Mouse (Mus musculus): ENCODE results near the gene Hnrnpab. TPM values are rescaled to one million over a fixed set of nuclear protein-coding genes. Genes with fewer than 3 reads are reported as not detected.
A peak's percentile ranks its signal among the peaks of the same experiment; 100 is the strongest.

The Hnrnpab gene
- polyA plus RNA-seq, 1 experiment: 597 TPM

DNA sequence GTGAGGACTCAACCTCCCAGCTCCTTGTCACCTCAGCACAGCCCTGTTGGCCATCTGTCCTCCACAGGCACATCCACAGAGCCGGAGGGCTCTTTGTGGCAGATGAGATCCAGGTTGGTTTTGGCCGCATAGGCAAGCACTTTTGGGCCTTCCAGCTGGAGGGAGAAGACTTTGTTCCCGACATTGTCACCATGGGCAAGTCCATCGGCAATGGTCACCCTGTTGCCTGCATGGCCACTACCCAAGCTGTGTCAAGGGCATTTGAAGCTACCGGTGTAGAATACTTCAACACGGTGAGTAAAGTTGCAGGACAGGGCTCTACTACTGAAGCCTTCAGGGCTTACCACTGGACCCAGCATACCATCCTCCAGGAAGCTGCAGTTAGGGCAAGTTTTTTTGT, 12.8 kb downstream of the Hnrnpab start:
- DNase-seq (ENCODE audit: low read depth): no peak
- TF ChIP-seq CTCF (IDR thresholded peaks at IDR 0.05; ENCODE audit: borderline replicate concordance, extremely low read depth, insufficient read depth, insufficient read length) (no peak), POLR2A (IDR thresholded peaks at IDR 0.05; ENCODE audit: borderline replicate concordance, extremely low read depth, insufficient read depth, insufficient read length, poor library complexity, severe bottlenecking) (no peak)

DNA sequence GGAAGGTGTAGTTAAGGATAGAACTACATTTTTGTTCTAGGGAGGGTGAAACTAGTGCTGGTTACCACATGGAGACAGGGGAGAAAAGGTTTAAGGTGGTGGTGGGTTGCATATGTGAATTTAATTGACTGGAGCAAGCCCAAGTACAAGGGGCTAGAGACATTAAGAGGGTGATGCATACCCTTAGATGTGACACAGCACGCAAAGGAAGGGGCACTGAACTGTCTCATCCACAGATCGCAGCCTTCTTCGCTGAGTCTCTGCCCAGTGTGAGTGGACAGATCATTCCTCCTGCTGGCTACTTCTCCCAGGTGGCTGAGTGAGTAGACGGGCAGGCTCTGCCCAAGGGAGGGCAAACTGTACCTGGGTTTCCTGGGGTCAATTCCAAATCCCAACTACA, 13.3 kb downstream of the Hnrnpab start:
- DNase-seq (ENCODE audit: low read depth): no peak
- TF ChIP-seq CTCF (IDR thresholded peaks at IDR 0.05; ENCODE audit: borderline replicate concordance, extremely low read depth, insufficient read depth, insufficient read length) (no peak), POLR2A (IDR thresholded peaks at IDR 0.05; ENCODE audit: borderline replicate concordance, extremely low read depth, insufficient read depth, insufficient read length, poor library complexity, severe bottlenecking) (no peak)

DNA sequence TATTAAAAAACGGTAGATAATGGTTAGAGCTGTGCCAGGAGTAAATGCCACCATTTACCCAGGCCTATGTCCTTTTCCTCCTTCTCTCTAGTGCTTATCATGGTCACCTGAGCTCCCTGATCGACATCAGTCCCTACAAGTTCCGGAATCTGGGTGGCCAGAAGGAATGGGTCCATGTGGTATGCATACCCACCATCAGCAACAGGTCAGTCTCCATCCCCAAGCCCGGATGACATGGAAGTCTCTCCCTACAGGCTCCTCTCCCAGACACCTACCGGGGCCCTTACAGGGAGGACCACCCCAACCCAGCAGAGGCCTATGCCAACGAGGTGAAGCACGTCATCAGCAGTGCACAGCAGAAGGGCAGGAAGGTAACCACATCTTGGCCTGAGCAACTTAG, 14.7 kb downstream of the Hnrnpab start:
- DNase-seq (ENCODE audit: low read depth): no peak
- no peak for TF ChIP-seq POLR2A (IDR thresholded peaks at IDR 0.05; ENCODE audit: borderline replicate concordance, extremely low read depth, insufficient read depth, insufficient read length, poor library complexity, severe bottlenecking)
- TF ChIP-seq CTCF (IDR thresholded peaks at IDR 0.05; ENCODE audit: borderline replicate concordance, extremely low read depth, insufficient read depth, insufficient read length): no peak

DNA sequence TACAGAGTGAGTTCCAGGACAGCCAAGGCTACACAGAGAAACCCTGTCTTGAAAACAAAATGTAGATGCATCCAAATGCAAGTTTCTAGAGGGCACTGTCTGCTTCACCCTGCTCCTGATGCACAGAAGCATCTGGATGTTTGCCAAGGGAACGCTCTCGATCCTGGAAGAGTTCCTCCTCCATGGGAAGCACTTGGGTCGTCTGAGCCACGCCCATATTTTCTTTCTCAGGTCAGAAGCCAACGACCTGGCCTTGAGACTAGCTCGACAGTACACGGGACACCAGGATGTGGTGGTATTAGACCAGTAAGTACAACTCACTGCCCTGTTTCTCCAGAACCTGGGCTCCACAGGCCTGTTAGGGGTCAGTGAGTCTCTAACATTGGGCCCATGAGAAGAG, 15.5 kb downstream of the Hnrnpab start:
- DNase-seq (ENCODE audit: low read depth): no peak
- no peak for TF ChIP-seq CTCF (IDR thresholded peaks at IDR 0.05; ENCODE audit: borderline replicate concordance, extremely low read depth, insufficient read depth, insufficient read length)
- TF ChIP-seq POLR2A (IDR thresholded peaks at IDR 0.05; ENCODE audit: borderline replicate concordance, extremely low read depth, insufficient read depth, insufficient read length, poor library complexity, severe bottlenecking): no peak

DNA sequence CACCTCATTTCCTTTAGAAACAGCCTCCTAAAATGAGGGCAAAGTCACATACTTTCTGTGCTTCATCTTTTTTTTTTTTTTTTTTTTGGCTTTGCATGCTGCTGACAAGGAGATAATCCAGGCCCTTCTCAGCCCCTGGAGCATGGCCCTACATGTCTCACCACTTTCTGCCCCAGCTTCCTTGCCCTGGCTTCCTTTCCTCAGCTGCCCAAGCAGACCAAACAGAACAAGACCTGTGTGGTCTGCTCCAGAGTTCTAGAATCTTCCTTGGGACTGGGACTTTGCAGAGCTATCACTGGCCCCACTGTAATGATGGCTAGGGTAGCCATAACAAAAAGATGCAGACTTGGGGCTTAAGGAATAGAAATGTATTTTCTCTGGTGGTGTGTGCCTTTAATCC, 16.6 kb downstream of the Hnrnpab start:
- DNase-seq (ENCODE audit: low read depth): no peak
- TF ChIP-seq CTCF (IDR thresholded peaks at IDR 0.05; ENCODE audit: borderline replicate concordance, extremely low read depth, insufficient read depth, insufficient read length): no peak
- TF ChIP-seq POLR2A (IDR thresholded peaks at IDR 0.05; ENCODE audit: borderline replicate concordance, extremely low read depth, insufficient read depth, insufficient read length, poor library complexity, severe bottlenecking): no peak

DNA sequence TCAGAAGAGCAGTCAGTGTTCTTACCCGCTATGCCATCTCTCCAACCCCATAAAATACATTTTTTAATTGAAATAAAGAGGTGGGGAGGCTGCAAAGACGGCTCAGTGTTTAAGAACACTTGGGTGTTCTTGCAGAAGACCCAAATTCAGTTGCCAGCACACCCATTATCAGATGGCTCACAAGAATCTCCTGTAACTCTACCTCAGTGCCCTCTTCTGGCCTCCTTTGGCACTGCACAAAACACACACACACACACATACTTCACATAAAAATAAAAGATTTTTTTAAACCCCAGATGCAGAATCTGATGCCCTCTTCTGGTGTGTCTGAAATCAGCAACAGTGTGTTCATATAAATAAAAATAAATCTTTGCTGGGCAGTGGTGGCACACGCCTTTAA, 17.8 kb downstream of the Hnrnpab start:
- no peak for DNase-seq (ENCODE audit: low read depth)
- TF ChIP-seq CTCF (IDR thresholded peaks at IDR 0.05; ENCODE audit: borderline replicate concordance, extremely low read depth, insufficient read depth, insufficient read length) (peak; percentile 18; the same call in 1 of the 2 replicates), POLR2A (IDR thresholded peaks at IDR 0.05; ENCODE audit: borderline replicate concordance, extremely low read depth, insufficient read depth, insufficient read length, poor library complexity, severe bottlenecking) (no peak)

DNA sequence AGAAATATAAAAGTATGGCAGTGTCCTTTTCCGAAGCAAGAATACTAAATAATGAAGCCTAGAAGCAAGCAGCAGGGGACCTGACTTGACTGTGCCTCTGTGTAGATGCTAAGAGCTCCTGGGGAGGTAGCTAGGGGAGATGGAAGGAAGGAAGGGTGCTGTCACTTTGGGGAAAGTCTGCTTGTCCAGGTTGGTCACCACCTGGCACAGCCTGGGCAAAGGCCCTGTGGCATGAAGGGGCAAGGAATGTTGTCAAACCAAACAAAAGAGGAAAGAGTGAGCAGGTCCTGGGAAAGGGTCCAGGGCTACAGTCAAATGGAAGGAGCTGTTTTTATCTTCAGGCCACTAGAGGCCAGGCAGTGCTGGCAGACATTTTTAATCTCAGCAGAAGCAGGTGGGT, 19.6 kb downstream of the Hnrnpab start:
- TF ChIP-seq CTCF (IDR thresholded peaks at IDR 0.05; ENCODE audit: borderline replicate concordance, extremely low read depth, insufficient read depth, insufficient read length) (no peak), POLR2A (IDR thresholded peaks at IDR 0.05; ENCODE audit: borderline replicate concordance, extremely low read depth, insufficient read depth, insufficient read length, poor library complexity, severe bottlenecking) (no peak)

DNA sequence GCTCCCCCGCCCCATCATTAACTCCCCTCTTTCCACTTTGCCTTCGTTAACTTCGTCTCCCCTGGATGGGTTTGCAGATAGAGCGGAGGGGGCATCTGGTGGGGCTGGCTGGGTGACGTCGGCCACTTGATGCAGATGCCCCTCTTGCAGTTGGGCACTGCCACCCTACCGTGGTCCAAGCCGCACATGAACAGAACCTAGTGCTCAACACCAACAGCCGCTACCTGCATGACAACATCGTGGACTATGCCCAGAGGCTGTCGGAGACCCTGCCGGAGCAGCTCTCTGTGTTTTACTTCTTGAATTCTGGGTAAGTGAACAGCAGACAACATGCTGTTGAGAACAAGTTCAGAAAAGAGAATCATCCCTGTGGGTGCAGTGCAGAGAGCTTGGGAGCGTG, 20.2 kb downstream of the Hnrnpab start:
- no peak for DNase-seq (ENCODE audit: low read depth)
- TF ChIP-seq CTCF (IDR thresholded peaks at IDR 0.05; ENCODE audit: borderline replicate concordance, extremely low read depth, insufficient read depth, insufficient read length) (no peak), POLR2A (IDR thresholded peaks at IDR 0.05; ENCODE audit: borderline replicate concordance, extremely low read depth, insufficient read depth, insufficient read length, poor library complexity, severe bottlenecking) (no peak)

More for the DNA sequence above, 19.6 kb downstream of the Hnrnpab start:
- DNase-seq (ENCODE audit: low read depth): no peak

DNA sequence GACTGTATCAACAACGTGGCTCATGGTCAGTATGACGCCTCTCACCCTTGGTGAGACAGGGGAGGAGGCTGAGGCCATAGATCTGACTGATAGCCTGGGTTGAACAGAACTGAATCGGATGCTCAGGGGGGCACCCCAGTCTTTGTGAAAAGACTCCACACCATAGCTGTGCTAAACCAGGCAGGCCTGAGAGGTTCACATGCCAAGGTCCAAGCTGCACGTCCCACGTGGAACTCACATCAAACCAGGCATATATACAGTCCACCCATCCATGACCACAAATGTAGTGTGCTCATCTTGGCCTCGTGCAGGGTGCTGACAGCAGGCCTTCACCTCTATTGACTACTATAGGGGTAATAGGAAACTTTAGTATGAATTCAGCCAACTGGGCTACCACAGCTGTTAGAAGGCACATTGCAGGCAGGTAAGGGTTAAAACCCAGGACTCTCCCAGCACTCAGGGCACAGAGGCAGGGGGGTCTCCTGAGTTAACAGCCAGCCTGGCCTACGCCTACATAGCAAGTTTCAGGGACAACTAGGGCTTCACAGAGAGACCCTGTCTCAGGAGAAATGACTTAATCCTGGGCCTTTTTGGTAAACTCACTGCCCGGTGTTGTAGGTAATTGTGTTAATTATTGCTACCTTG, 20.9 kb downstream of the Hnrnpab start:
- TF ChIP-seq CTCF (IDR thresholded peaks at IDR 0.05; ENCODE audit: borderline replicate concordance, extremely low read depth, insufficient read depth, insufficient read length): no peak
- TF ChIP-seq POLR2A (IDR thresholded peaks at IDR 0.05; ENCODE audit: borderline replicate concordance, extremely low read depth, insufficient read depth, insufficient read length, poor library complexity, severe bottlenecking): no peak
- DNase-seq (ENCODE audit: low read depth): no peak

DNA sequence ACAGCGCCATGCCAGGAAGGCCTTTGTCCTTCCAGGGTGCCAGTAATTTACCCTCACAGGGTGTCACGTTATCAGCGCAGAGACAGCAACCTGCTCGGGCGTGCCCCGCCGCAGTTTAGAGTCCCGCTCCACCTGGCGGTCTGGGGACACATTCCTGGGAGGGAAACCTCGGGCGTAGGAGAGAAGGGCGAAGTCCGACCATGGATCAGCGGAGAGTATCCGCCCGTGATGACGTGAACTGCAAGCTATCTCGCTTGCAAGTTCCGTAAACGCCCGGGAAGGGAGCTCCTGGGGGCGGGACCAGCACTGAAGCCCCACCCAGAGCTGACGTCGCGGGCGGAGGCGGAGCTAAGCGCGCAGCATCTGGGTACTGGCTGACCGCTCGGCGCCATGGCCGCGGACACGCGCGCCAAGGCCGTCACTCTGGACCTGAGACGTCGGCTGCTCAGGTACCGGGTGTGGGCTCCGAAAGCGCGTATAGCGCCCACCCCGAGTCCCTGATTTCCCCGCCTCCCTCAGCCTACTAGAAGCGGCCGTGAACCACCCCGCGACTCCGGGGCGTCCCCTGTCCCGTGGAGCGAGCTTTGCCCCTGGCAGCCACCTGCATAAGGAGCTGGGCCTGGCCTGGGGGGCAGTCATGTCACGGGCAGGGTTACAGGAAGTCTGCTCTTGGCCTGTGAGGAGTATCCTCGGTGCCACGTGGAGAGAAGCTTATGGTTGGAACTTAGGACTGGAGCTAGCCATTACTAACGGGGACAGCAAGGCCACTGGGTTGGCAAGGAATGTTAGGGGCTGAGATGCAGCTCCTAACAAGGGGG, 22.0 kb downstream of the Hnrnpab start, which contains the start of gene Phykpl:
Phykpl (plus strand) TSS at position 327 of the 818 bp plus-strand sequence.
- peak; percentile 99 for DNase-seq (ENCODE audit: low read depth)

DNA sequence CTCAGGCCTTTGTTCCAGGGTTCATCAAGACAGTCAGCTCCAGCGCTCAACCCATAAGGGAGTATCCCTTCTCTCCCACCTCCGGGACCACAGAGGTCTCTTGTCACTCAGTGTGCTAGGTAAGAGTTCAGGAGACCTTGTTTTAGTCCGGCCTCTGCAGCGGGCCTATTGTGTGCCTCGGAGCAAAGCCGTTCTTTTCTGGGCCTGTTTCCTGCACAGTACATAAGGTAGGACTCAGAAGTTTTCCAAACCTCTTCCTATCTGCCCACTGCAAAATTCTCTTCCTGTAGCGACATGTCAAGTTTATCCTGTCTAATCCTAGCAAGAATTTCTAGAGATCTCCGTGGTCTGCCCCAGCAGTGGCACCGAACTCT, 22.6 kb downstream of the Hnrnpab start:
- DNase-seq (ENCODE audit: low read depth): no peak
- TF ChIP-seq CTCF (IDR thresholded peaks at IDR 0.05; ENCODE audit: borderline replicate concordance, extremely low read depth, insufficient read depth, insufficient read length): no peak
- no peak for TF ChIP-seq POLR2A (IDR thresholded peaks at IDR 0.05; ENCODE audit: borderline replicate concordance, extremely low read depth, insufficient read depth, insufficient read length, poor library complexity, severe bottlenecking)

More for the DNA sequence above, 22.0 kb downstream of the Hnrnpab start, which contains the start of gene Phykpl:
- 0 out of 2 replicates have a peak, but pooled peaks have one; percentile 24 for TF ChIP-seq CTCF (IDR thresholded peaks at IDR 0.05; ENCODE audit: borderline replicate concordance, extremely low read depth, insufficient read depth, insufficient read length)
- TF ChIP-seq POLR2A (IDR thresholded peaks at IDR 0.05; ENCODE audit: borderline replicate concordance, extremely low read depth, insufficient read depth, insufficient read length, poor library complexity, severe bottlenecking): peak; percentile 84
